Comparison of ENCODE assay signal across 8 mouse cellular contexts in genomic region chr1:87270641-87271467, GRCm38 (mm10). TPM values are rescaled to one million over a fixed set of nuclear protein-coding genes. Genes with fewer than 3 reads are reported as not detected.
DNase-seq lines count a peak whose midpoint lies in the region; ATAC-seq and TF ChIP-seq lines count a peak whose summit lies in the region.

No protein-coding gene starts in this region.

- peak overlapping the region; percentile 17; the same call in 1 of the 2 replicates for H3K4me2 ChIP-seq in lung, embryonic 15.5 days
- no peak overlapping the region; the same call in 1 of the 2 replicates for H3K4me2 ChIP-seq in midbrain, embryonic 14.5 days (ENCODE audit: low read length)

- WGBS in lung, embryonic 15.5 days = 10% methylated on average over 19 of the region's 20 CpGs
- 32% methylated on average over 20 of the region's 20 CpGs for WGBS in lung, adult 2 months
- WGBS in midbrain, embryonic 14.5 days = 7% methylated on average over 19 of the region's 20 CpGs

- peaks cover 14% of the 10 kb centered on the region for H3K4me1 ChIP-seq in lung, embryonic 15.5 days
- no peaks in the 10 kb centered on the region for H3K4me1 ChIP-seq in lung, adult 2 months (ENCODE audit: control insufficient read depth, insufficient read depth, low read length)
- no peaks in the 10 kb centered on the region for H3K4me1 ChIP-seq in embryonic fibroblast, embryonic 13.5 days (ENCODE audit: control insufficient read depth, insufficient read depth, low read length)
- peaks cover 5% of the 10 kb centered on the region; the same call in 1 of the 2 replicates for H3K4me1 ChIP-seq in midbrain, embryonic 14.5 days (ENCODE audit: control insufficient read depth, insufficient read depth, low read length)

- intact Hi-C loops in heart, postnatal 10 days (cut with DNase I) = no loop called here

- peaks cover 25% of the 10 kb centered on the region for H3K27me3 ChIP-seq in lung, embryonic 15.5 days
- H3K27me3 ChIP-seq in midbrain, embryonic 14.5 days (ENCODE audit: control insufficient read depth, insufficient read depth, low read length) = peaks cover 9% of the 10 kb centered on the region

- no peak overlapping the region for H3K9ac ChIP-seq in lung, embryonic 15.5 days
- H3K9ac ChIP-seq in midbrain, embryonic 14.5 days (replicated peaks; ENCODE audit: low read length) = no peak overlapping the region

- peak overlapping the region; percentile 13; the same call in 1 of the 2 replicates for H3K27ac ChIP-seq in lung, embryonic 15.5 days
- no peak overlapping the region for H3K27ac ChIP-seq in embryonic fibroblast, embryonic 13.5 days (ENCODE audit: insufficient read depth, low read length)
- no peak overlapping the region for H3K27ac ChIP-seq in midbrain, embryonic 14.5 days (replicated peaks; ENCODE audit: low read depth, low read length)

- no peaks in the 10 kb centered on the region for H3K36me3 ChIP-seq in lung, embryonic 15.5 days
- no peaks in the 10 kb centered on the region for H3K36me3 ChIP-seq in midbrain, embryonic 14.5 days (ENCODE audit: control insufficient read depth, insufficient read depth, low read length)

- no peak for TF ChIP-seq POLR2A in lung, adult 2 months (IDR thresholded peaks at IDR 0.05; ENCODE audit: borderline replicate concordance, extremely low read depth, low read depth, low read length)
- 0 out of 2 replicates have a peak, but pooled peaks have one; percentile 19 for TF ChIP-seq POLR2A in embryonic fibroblast, embryonic 13.5 days (IDR thresholded peaks at IDR 0.05; ENCODE audit: low read depth, low read length)

- H3K9me3 ChIP-seq in lung, embryonic 15.5 days = no peaks in the 10 kb centered on the region
- 0 out of 2 replicates have a peak, but pooled peaks cover 3% of the 10 kb centered on the region for H3K9me3 ChIP-seq in midbrain, embryonic 14.5 days (ENCODE audit: control insufficient read depth, low read length)

- 0 out of 2 replicates have a peak, but pooled peaks have one; percentile 25 for ATAC-seq in lung, embryonic 15.5 days (ENCODE audit: borderline replicate concordance, extremely low read depth, low FRiP score, low TSS enrichment)
- ATAC-seq in midbrain, embryonic 14.5 days (ENCODE audit: low FRiP score, low TSS enrichment) = peak; percentile 24; the same call in 1 of the 2 replicates
- ATAC-seq in inflammation-experienced regulatory T-cells, adult 6 months = no peak

- TF ChIP-seq CTCF in lung, adult 2 months (IDR thresholded peaks at IDR 0.05; ENCODE audit: insufficient read depth, low read length) = no peak
- no peak for TF ChIP-seq CTCF in embryonic fibroblast, embryonic 13.5 days (IDR thresholded peaks at IDR 0.05; ENCODE audit: borderline replicate concordance, insufficient read depth, low read length)

- DNase-seq in lung, adult 2 months = no peak
- DNase-seq in heart, postnatal 10 days = peak; percentile 48
- peak; percentile 35 for DNase-seq in midbrain, embryonic 14.5 days
- DNase-seq in spleen, adult 18-20 months = no peak
- DNase-seq in right cerebral cortex, postnatal 14 days = no peak

- H3K4me3 ChIP-seq in lung, embryonic 15.5 days = no peak overlapping the region
- no peak overlapping the region for H3K4me3 ChIP-seq in lung, adult 2 months (replicated peaks; ENCODE audit: extremely low read depth, low read depth, low read length)
- no peak overlapping the region for H3K4me3 ChIP-seq in embryonic fibroblast, embryonic 13.5 days (ENCODE audit: insufficient read depth, low read length)
- H3K4me3 ChIP-seq in midbrain, embryonic 14.5 days (replicated peaks; ENCODE audit: low read depth, low read length) = no peak overlapping the region

RNA-seq across cellular contexts. Expression of gene Efhd1, which starts 6.7 kb away (rescaled TPM):
- polyA plus RNA-seq in lung, embryonic 15.5 days (2015; fragmentation: Nextera tagmentation; extraction: Ambion mirVana) = 0.20 and 0.41 TPM in 2 replicates
- polyA plus RNA-seq in lung, adult 2 months (2012; rRNA removed) = 1.7 and 3.0 TPM in 2 replicates
- polyA plus RNA-seq in embryonic fibroblast, embryonic 13.5 days (2011; ENCODE audit: insufficient read length, low read depth, missing spikeins) = 0.38 and 0.49 TPM in 2 replicates
- total RNA-seq in heart, postnatal 10 days (2021) = 1 to 10 TPM; 6.4 to 6.8 TPM
- 1.8 and 1.9 TPM in 2 replicates for polyA plus RNA-seq in midbrain, embryonic 14.5 days (2014; fragmentation: Nextera tagmentation; extraction: Ambion mirVana)
- not detected for polyA plus RNA-seq in inflammation-experienced regulatory T-cells, adult 6 months (2017; shearing (Covaris generic))

RNA-seq across cellular contexts. Expression of gene Gigyf2, which starts 55.9 kb away (rescaled TPM):
- polyA plus RNA-seq in lung, embryonic 15.5 days (2015; fragmentation: Nextera tagmentation; extraction: Ambion mirVana) = 45.3 and 50.6 TPM in 2 replicates
- polyA plus RNA-seq in lung, adult 2 months (2012; rRNA removed) = 20.2 and 30.4 TPM in 2 replicates
- 76.1 and 82.9 TPM in 2 replicates for polyA plus RNA-seq in embryonic fibroblast, embryonic 13.5 days (2011; ENCODE audit: insufficient read length, low read depth, missing spikeins)
- total RNA-seq in heart, postnatal 10 days (2021) = 10 to 100 TPM; 46.6 to 53.5 TPM
- polyA plus RNA-seq in midbrain, embryonic 14.5 days (2014; fragmentation: Nextera tagmentation; extraction: Ambion mirVana) = 69.0 and 70.9 TPM in 2 replicates
- polyA plus RNA-seq in inflammation-experienced regulatory T-cells, adult 6 months (2017; shearing (Covaris generic)) = 10 to 100 TPM; 44.7 to 78.2 (median 51.4) TPM

RNA-seq across cellular contexts. Expression of gene Eif4e2, which starts 57.1 kb away (rescaled TPM):
- 161 and 163 TPM in 2 replicates for polyA plus RNA-seq in lung, embryonic 15.5 days (2015; fragmentation: Nextera tagmentation; extraction: Ambion mirVana)
- polyA plus RNA-seq in lung, adult 2 months (2012; rRNA removed) = 17.2 and 26.6 TPM in 2 replicates
- polyA plus RNA-seq in embryonic fibroblast, embryonic 13.5 days (2011; ENCODE audit: insufficient read length, low read depth, missing spikeins) = 172 and 190 TPM in 2 replicates
- total RNA-seq in heart, postnatal 10 days (2021) = 10 to 100 TPM; 63.7 to 66.8 TPM
- polyA plus RNA-seq in midbrain, embryonic 14.5 days (2014; fragmentation: Nextera tagmentation; extraction: Ambion mirVana) = 53.5 and 75.5 TPM in 2 replicates
- 100 to 1,000 TPM in 2 of 3 experiments, 10 to 100 TPM in 1; 95.8 to 185 (median 116) TPM for polyA plus RNA-seq in inflammation-experienced regulatory T-cells, adult 6 months (2017; shearing (Covaris generic))

Comparison
In these comparisons a context has a peak if more than half of its experiments do, and no peak if none do; other contexts are left out.
1. DNase-seq: peak in heart, postnatal 10 days (2 of 2) and midbrain, embryonic 14.5 days (single experiment); none in lung, adult 2 months (single experiment), spleen, adult 18-20 months (0 of 2) and right cerebral cortex, postnatal 14 days (single experiment).